Mouse (Mus musculus) thymus, adult 2 months (tissue): ENCODE measurements around the gene C530008M17Rik. TPM values are rescaled to one million over a fixed set of nuclear protein-coding genes. Genes with fewer than 3 reads are reported as not detected.

Source experiments
- DNase-seq: peaks from one replicate; pipeline ENCODE4 v3.0.0; 2021
- H3K27ac ChIP-seq: fragments of 200-500 bp; 2 replicates; pipeline ENCODE4 v1.5.1; 2012; ENCODE audit warnings: low read length, control low read depth; ENCODE audit not compliant: control insufficient read depth, insufficient read depth
- H3K27me3 ChIP-seq: fragments of 200-500 bp; 2 replicates; pipeline ENCODE4 v1.6.1; 2012; ENCODE audit warnings: mild to moderate bottlenecking, low read length, moderate library complexity, mixed read lengths; ENCODE audit not compliant: control insufficient read depth, insufficient read depth
- H3K36me3 ChIP-seq: fragments of 200-500 bp; 2 replicates; pipeline ENCODE4 v1.6.1; 2012; ENCODE audit warnings: mild to moderate bottlenecking, low read length, moderate library complexity; ENCODE audit not compliant: control insufficient read depth, insufficient read depth
- H3K4me1 ChIP-seq: fragments of 200-500 bp; replicated peaks from 2 replicates; pipeline ENCODE4 v1.6.1; 2012; ENCODE audit warnings: low read length; ENCODE audit not compliant: control insufficient read depth, insufficient read depth
- H3K4me3 ChIP-seq: fragments of 200-500 bp; 2 replicates; pipeline ENCODE4 v1.5.1; 2012; ENCODE audit warnings: mild to moderate bottlenecking, low read length, control low read depth, moderate library complexity; ENCODE audit not compliant: control insufficient read depth, insufficient read depth
- CTCF ChIP-seq: fragments of 200-500 bp; IDR thresholded peaks from 2 replicates; pipeline ENCODE4 v1.5.1; 2012; ENCODE audit warnings: mild to moderate bottlenecking, control low read depth, low read length, moderate library complexity, borderline replicate concordance; ENCODE audit not compliant: control insufficient read depth, poor library complexity, insufficient read depth; ENCODE audit errors: extremely low read depth
- POLR2A ChIP-seq: fragments of 200-500 bp; IDR thresholded peaks from 2 replicates; pipeline ENCODE4 v1.6.1; 2012; ENCODE audit warnings: mild to moderate bottlenecking, low read length, control low read depth, moderate library complexity; ENCODE audit not compliant: control insufficient read depth, poor library complexity, insufficient read depth; ENCODE audit errors: extremely low read depth
- WGBS: fragments of 180-500 bp; shearing (Covaris S2); methylation state at CpG from one replicate; pipeline ENCODE4 v1.1.7; 2018; 5-methylcytosine and 5-hydroxymethylcytosine counted together
- polyA plus RNA-seq: library from polyadenylated mRNA; depleted of rRNA; stranded (reverse); fragments of >200 nt; gene quantifications from 2 replicates; pipeline ENCODE4 v1.2.3, GENCODE M21; 2012

The C530008M17Rik gene
- polyA plus RNA-seq, 1 experiment, result 1.3 TPM

DNA sequence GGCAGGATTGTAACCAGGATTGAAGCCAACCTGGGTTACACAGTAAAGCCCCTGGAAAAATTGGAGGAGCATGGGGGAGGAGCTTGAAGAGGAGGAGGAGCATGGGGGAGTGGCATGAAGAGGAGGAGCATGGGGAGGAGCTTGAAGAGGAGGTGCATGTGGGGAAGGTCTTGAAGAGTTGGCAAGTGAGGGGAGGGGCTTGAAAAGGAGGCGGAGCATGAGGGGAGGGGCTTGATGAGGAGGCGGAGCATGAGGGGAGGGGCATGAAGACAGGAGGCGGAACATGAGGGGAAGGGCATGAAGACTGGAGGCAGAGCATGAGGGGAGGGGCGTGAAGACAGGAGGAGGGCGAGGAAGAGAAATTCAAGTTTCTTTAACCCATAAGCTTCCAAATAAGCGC lies 162.5 kb downstream of the C530008M17Rik start:
- TF ChIP-seq POLR2A, result no peak
- no peak for TF ChIP-seq CTCF
- Histone ChIP-seq H3K27me3 (no peaks in the 10 kb centered on the region), H3K4me1 (no peaks in the 10 kb centered on the region), H3K27ac (no peak overlapping the region), H3K36me3 (no peaks in the 10 kb centered on the region), H3K4me3 (no peak overlapping the region)
- no peak for DNase-seq
- 93% methylated on average over 6 of the region's 6 CpGs for WGBS

DNA sequence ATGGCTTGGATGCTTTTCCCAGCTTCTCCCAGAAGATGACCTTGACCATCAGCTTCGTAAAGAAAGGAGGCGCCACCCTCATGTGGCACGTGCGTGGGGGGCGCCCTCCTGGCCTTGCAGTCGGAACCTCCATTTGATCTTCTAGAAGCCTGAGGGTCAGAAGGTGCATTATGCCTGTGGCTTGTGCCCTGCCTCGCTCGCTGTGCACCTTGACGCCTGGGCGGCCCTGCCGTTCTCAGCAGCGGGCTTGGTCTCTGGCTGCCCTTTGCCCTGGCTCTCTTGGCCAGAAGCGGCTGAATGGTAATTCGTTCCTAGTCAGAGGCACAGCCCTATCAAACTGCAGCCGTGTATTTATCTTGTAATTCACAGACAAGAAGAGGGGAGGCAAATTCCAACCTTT lies 165.8 kb downstream of the C530008M17Rik start:
- no peaks in the 10 kb centered on the region for H3K4me1 ChIP-seq
- no peak overlapping the region for H3K27ac ChIP-seq
- no peaks in the 10 kb centered on the region for H3K36me3 ChIP-seq
- H3K4me3 ChIP-seq, result no peak overlapping the region
- WGBS, result 96% methylated on average over 15 of the region's 15 CpGs
- no peak for DNase-seq
- TF ChIP-seq POLR2A (no peak), CTCF (no peak)
- H3K27me3 ChIP-seq, result no peaks in the 10 kb centered on the region

DNA sequence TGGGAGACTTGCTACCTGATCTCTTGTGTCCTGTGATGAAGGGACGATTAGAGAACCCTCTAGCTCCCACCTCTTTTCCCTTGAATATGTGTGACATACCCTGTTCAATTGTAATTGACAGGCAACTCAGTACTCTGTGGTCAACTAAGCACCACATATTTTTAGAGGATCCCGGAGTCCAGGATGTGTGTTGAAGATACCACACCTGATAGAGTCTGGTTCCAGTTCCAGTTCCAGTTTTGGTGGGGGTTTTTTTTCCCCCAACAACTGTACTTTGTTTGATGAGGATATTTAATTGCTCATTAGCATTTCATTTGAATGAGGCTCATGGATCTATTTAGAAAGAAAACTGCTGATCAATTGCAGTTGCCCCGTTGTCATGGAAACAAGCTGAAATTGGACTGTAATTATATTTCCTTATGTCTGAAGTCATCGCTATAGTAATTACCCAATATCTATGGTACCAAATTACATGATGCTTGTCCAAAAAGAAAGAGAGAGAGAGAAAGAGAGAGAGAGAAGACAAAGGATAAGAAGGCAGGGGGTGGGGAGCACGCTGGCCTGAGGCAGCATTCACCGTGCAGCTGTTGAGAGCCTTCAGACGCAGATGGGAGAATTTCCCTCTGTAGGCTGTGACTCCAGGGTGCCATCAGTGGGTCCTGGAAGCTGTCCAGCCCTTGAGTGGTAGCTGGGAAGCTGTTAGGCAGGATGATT lies 172.4 kb downstream of the C530008M17Rik start:
- DNase-seq, result no peak
- WGBS, result 82% methylated on average over 7 of the region's 7 CpGs
- no peak overlapping the region for H3K27ac ChIP-seq
- no peaks in the 10 kb centered on the region for H3K4me1 ChIP-seq
- H3K27me3 ChIP-seq, result no peaks in the 10 kb centered on the region
- TF ChIP-seq CTCF (no peak), POLR2A (no peak)
- no peaks in the 10 kb centered on the region for H3K36me3 ChIP-seq
- H3K4me3 ChIP-seq, result no peak overlapping the region

DNA sequence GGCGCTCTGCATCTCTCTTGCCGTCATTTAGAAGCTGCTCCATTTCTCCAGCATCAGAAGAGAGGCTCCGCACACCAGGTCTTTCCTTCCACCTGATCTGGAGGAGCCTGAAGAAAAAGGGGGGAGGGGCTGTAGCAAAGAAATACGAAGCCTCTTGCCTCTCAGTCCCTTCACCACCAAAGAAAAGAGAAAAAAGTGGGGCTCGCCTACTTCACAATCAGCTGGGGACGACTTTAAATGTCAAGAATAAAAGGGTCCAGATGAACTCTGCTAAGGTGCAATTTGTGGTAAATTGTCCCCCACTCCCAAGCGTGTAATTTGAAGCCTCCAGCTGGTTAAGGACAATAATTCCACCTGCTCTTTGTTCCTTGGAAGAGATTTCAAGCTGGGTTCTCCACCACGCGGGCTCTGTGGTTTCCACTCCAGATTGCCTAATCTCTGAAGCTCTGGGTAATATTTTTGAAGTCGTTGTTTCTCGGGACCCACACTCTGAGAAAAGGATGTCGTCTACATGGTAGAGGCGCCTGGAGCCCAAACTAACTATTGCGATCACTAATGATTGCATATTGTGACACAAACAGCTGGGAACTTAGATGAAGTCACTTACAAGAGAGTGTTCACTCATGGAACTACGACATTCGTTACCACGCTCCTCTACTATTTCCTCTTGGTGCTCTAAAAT lies 176.4 kb downstream of the C530008M17Rik start:
- DNase-seq, result no peak
- no peaks in the 10 kb centered on the region for H3K36me3 ChIP-seq
- WGBS, result 37% methylated on average over 17 of the region's 17 CpGs
- H3K4me1 ChIP-seq, result no peaks in the 10 kb centered on the region
- no peak overlapping the region for H3K27ac ChIP-seq
- no peak for TF ChIP-seq POLR2A
- TF ChIP-seq CTCF, result no peak
- no peaks in the 10 kb centered on the region for H3K27me3 ChIP-seq
- H3K4me3 ChIP-seq, result no peak overlapping the region

DNA sequence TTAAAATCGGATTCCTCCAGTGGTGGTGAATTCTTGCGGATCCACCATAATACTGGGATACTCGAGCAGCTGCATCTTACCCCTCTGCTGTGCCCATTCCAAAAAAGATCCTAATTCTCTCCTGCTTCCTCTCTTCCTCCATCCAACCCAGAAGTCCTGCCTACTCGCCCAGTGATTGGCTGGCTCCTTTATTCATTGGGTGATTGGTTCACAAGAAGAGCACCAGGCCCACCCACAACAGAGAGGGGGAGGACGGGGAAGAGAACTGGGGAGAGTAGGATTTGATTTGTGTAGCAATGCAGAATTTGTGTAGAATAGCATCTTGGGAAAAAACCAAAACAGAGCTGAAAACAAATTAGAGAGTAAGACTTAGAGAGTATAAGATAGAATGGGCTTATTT lies 180.7 kb downstream of the C530008M17Rik start:
- TF ChIP-seq POLR2A (no peak), CTCF (no peak)
- no peak for DNase-seq
- WGBS, result 88% methylated on average over 5 of the region's 5 CpGs
- Histone ChIP-seq H3K36me3 (no peaks in the 10 kb centered on the region), H3K4me3 (no peak overlapping the region), H3K27me3 (no peaks in the 10 kb centered on the region), H3K27ac (no peak overlapping the region), H3K4me1 (no peaks in the 10 kb centered on the region)

DNA sequence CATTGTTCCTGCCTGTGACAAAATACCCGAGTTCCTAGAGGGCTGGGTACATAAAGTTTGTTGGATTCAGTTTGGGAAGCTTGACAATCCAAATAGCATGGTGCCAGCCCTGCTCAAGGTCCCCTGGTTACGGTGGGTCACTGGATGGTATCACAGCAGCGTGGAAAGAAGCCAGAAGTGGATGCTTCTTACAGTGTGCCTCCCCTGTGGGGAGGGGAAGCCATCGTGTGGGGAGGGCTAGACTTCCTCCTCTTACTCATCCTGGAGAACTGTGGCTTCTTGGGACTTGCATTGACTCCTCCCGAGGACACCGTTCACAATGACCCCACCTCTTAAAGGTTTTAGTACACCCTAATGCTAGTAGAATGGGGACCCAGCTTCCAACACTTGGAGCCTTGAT lies 183.5 kb downstream of the C530008M17Rik start:
- WGBS, result 73% methylated on average over 6 of the region's 6 CpGs
- H3K27ac ChIP-seq, result no peak overlapping the region
- no peaks in the 10 kb centered on the region for H3K36me3 ChIP-seq
- H3K27me3 ChIP-seq, result no peaks in the 10 kb centered on the region
- no peak for DNase-seq
- no peak for TF ChIP-seq POLR2A
- no peak for TF ChIP-seq CTCF
- H3K4me1 ChIP-seq, result no peaks in the 10 kb centered on the region
- H3K4me3 ChIP-seq, result no peak overlapping the region
